In the genomic region with DNA sequence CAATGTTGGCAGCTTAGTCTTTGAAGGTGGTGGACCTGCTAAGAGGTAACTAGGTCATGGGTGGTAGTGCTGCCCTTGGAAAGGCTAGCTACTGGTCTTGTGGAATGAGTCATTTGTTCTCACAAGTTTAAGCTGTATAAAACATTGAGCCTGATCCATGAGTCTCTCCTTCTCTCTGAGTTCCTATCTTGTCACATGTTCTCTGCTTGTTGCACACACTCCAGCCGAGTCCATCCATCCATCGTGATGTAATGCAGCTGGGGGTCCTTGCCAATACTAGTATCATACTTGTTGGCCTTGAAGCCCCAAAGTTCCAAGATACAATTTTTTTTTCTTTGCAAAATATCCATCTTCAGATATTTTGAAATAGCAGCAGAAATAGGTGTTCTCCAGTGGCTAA, we compare ENCODE assay signal across 26 mouse cellular contexts. TPM values are rescaled to one million over a fixed set of nuclear protein-coding genes. Genes with fewer than 3 reads are reported as not detected.
"Had no signal": no experiment of that assay in that cellular context is flagged by ENCODE, and none has a peak within 500 bp of the region (broad histone marks: within the 10 kb centered on the region; RNA-seq: fewer than 3 reads in every experiment).

No protein-coding gene starts in this region.

- H3K9me3 ChIP-seq: lung, embryonic 15.5 days; midbrain, embryonic 13.5 days; midbrain, embryonic 15.5 days; neural tube, embryonic 12.5 days; stomach, embryonic 15.5 days had no signal

- H3K36me3 ChIP-seq: lung, embryonic 15.5 days; midbrain, embryonic 13.5 days; midbrain, embryonic 15.5 days; neural tube, embryonic 12.5 days; stomach, embryonic 15.5 days had no signal

- H3K9ac ChIP-seq: lung, embryonic 15.5 days; midbrain, embryonic 13.5 days; midbrain, embryonic 15.5 days; neural tube, embryonic 12.5 days; stomach, embryonic 15.5 days had no signal

- ATAC-seq: lung, postnatal 0 days; midbrain, embryonic 13.5 days; midbrain, embryonic 15.5 days had no signal

- H3K4me1 ChIP-seq: lung, embryonic 15.5 days; midbrain, embryonic 13.5 days; midbrain, embryonic 15.5 days; neural tube, embryonic 12.5 days; stomach, embryonic 15.5 days had no signal

- DNase-seq: lung, adult 2 months; lung, postnatal 14 days; lung, postnatal 36 days; right cerebral cortex, postnatal 14 days; thymus, adult 2 months; thymus, postnatal 25 days; thymus, postnatal 4 days had no signal

- H3K27ac ChIP-seq: lung, embryonic 15.5 days; macrophage; midbrain, embryonic 13.5 days; midbrain, embryonic 15.5 days; neural tube, embryonic 12.5 days; stomach, embryonic 15.5 days; stomach, postnatal 0 days had no signal

- H3K27me3 ChIP-seq: lung, embryonic 15.5 days; midbrain, embryonic 13.5 days; midbrain, embryonic 15.5 days; neural tube, embryonic 12.5 days; stomach, embryonic 15.5 days had no signal

- H3K4me3 ChIP-seq: lung, embryonic 15.5 days; megakaryocyte, embryonic 14.5 days; midbrain, embryonic 13.5 days; midbrain, embryonic 15.5 days; neural tube, embryonic 12.5 days; stomach, embryonic 15.5 days had no signal

- H3K4me2 ChIP-seq: lung, embryonic 15.5 days; midbrain, embryonic 11.5 days; midbrain, embryonic 13.5 days; midbrain, embryonic 15.5 days; neural tube, embryonic 12.5 days; stomach, embryonic 15.5 days had no signal

RNA-seq across cellular contexts. Expression of a gene that starts 22.0 kb away (rescaled TPM):
- total RNA-seq: megakaryocyte progenitor cell, adult 5-6 weeks; midbrain, postnatal 0 days; monocyte, adult 5-6 weeks; neutrophil, adult 5-6 weeks had no signal
- polyA plus RNA-seq: macrophage; midbrain, embryonic 11.5 days; midbrain, embryonic 13.5 days; midbrain, embryonic 15.5 days; midbrain, postnatal 0 days; neural tube, embryonic 12.5 days; neural tube, embryonic 14.5 days; spleen, adult 2 months; stomach, postnatal 0 days; testis, adult 2 months; urinary bladder, adult 2 months had no signal

RNA-seq across cellular contexts. Expression of a gene that starts 39.6 kb away (rescaled TPM):
- total RNA-seq: megakaryocyte progenitor cell, adult 5-6 weeks; midbrain, postnatal 0 days; monocyte, adult 5-6 weeks; neutrophil, adult 5-6 weeks had no signal
- polyA plus RNA-seq: lung, adult 2 months; lung, embryonic 15.5 days; lung, postnatal 0 days; macrophage; midbrain, embryonic 11.5 days; midbrain, embryonic 13.5 days; midbrain, embryonic 15.5 days; midbrain, postnatal 0 days; neural tube, embryonic 12.5 days; neural tube, embryonic 14.5 days; small intestine, adult 2 months; spleen, adult 2 months; stomach, embryonic 15.5 days; stomach, postnatal 0 days; testis, adult 2 months; thymus, adult 2 months; urinary bladder, adult 2 months had no signal
